Mouse (Mus musculus): ENCODE measurements around the gene Slit3.
A peak's percentile ranks its signal among the peaks of the same experiment; 100 is the strongest.

Slit3 gene

DNA sequence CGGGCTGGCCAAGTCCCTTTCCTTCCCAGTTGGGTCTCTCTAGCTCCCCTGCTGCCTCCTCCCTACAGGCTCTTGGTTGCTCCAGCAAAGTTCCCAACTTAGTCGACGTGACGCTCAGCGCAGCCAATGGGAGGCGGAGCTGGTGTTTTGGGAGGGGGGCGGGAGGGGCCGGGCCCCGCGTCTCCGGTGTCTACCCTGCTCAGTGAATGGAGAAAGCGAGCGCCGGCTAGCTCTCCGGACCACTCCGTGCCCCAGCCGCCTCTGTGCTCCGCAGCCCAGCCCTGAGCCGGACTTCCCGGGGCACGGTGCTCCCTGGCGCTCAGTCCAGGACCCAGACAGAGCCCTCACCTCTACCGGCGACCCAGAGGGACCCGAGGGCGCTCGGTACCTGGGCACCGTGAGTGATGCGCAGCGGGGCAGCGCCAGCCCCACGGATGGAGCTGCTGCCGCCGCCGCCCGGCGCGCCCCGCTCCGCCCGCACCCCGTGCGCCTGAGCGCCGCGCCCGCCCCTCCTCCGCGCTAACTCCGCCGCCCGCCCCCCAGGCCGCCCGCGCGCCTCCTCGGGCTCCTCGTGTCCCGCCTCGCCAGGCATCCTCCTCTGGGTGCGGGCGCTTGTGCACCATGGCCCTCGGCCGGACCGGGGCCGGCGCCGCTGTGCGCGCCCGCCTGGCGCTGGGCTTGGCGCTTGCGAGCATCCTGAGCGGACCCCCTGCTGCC is at the start of gene Slit3:
Gene Slit3 (plus strand): TSS at position 331 of the 717 bp plus-strand sequence.
- peak; percentile 91 for DNase-seq (ENCODE audit: low read depth, low spot score)

DNA sequence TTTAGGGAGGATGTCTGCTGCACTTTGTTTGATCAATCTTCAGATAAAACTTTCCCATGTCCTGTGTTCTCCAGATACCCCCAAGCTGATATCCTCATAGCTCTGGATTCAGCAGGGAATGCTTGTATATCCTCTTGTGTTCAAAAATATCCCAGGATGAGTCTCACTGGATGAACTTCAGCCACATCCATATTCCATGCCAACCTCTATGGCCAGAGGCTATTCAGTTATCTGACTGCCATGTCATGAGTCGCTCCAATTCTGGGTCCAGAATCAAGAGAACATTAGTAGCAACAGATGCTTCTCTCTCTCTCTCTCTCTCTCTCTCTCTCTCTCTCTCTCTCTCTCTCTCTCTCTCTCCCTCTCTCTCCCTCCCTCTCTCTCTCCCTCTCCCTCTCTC is 49.6 kb upstream of the Slit3 start:
- DNase-seq (ENCODE audit: low read depth, low spot score) = no peak

GRCm38 (mm10) chr11:35075411-35075810 is 45.6 kb upstream of the Slit3 start:
- no peak for DNase-seq (ENCODE audit: low read depth, low spot score)

DNA sequence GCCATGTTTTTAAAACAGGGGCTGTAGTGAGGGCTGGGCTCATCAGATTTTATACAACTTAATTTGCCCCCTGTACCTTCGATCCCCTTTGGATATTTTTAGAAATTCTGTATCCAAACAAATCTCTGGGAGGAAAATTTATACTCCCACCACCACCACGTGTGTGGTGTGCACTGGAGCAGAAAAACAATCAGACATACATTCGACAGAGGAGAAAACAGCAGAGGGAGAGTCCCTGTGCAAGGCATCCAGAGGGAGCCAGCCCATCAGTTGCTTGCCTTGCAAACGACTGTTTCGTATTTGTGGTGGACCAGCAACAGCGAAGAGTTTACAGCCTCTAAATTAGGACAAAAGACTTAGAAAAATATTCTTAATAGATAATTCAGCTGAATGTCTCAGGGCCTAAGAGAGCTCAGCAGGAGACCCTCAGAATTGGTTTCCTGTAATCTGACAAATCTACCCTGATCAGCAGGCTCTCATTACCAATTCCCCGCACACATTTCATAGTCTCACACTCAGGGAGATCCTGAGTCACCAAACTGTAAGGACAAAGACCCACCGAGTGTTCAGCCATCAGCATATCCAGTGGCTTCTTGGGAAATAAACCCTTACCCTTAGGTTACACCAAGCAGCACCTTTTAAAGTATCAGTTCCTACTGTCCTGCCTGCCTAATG is 40.4 kb upstream of the Slit3 start:
- peak; percentile 6 for DNase-seq (ENCODE audit: low read depth, low spot score)

DNA sequence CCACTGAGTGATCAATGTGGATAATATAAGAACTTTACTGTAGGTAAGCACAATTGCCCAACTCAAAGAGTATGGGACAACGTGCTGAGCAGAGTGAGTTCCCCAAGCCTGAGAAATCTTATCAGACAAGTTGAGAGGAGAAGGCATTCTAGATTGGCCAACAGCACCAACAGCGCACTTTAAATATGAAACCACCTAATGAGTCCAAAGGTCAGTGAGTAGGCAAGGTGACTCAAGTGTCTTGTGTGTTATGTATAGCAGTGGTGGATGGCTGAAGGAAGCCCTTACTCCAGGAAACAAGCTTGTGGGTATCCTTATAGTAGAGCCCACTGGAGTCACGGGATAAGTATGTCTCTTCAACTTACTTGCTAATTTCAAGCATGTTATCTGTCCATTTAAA is 38.7 kb upstream of the Slit3 start:
- DNase-seq (ENCODE audit: low read depth, low spot score) = no peak

DNA sequence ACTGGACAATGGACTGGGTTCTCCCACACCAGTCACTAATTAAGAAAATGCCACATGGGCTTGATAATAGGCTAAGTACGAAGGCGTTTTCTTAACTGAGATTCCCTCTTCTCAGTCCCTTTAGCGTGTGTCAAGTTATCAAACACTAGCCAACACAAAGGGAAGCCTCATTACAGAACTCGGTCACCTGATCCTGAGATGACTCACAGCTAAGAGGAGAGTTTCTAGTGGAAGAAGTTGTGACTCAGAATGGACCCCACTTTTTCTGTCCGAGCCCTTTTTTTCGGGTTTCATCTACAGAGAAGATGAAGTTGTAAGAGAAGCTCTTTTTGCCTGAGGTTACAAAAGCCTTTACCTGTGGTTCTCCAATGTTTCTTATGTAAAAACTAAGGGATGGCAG is 38.0 kb upstream of the Slit3 start:
- peak; percentile 17 for DNase-seq (ENCODE audit: low read depth, low spot score)

DNA sequence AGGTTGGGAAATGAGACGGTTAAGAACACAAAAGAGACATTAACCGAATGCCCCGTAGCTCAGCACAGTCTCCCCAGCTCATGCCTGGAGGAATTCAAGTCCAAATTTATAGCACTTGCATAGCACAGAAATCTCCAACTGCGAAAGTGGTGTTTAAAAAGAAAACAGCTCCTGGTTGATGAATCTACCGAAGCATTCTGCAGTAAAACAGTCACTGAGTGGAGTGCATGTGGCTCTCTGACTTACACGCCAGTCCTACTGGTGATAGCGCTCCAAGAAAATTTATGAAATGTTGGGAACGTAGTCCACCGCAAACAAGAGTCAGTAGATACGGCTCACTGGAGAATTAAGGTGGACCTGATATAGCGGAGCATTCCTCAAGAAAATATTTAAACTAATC is 35.7 kb upstream of the Slit3 start:
- DNase-seq (ENCODE audit: low read depth, low spot score) = peak; percentile 16

GRCm38 (mm10) chr11:35086029-35086428 is 35.0 kb upstream of the Slit3 start:
- no peak for DNase-seq (ENCODE audit: low read depth, low spot score)

DNA sequence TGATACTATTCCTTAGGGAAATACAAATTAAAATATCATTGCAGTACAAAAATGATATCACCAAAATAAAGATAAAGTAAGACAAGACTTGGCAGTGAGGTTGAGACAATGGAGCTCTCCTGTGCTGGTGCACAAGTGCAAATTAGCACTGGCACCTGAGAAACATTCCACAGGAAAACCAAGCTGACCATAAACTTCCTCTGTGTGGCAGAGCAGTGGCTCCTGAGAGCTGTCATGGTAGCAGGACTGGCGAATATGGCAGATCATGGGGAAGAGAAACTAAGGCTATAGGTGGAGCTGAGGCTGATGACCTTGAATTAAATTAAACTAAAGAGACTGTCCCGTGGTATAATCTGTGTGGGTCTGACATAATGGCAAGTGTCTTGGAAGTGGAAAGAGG is 33.6 kb upstream of the Slit3 start:
- DNase-seq (ENCODE audit: low read depth, low spot score) = no peak

- peak; percentile 62 for DNase-seq (ENCODE audit: low read depth, low spot score)
Observed at GRCm38 (mm10) chr11:35088136-35088535, 32.9 kb upstream of the Slit3 start.

GRCm38 (mm10) chr11:35090629-35091335 is 30.2 kb upstream of the Slit3 start:
- no peak for DNase-seq (ENCODE audit: low read depth, low spot score)

DNA sequence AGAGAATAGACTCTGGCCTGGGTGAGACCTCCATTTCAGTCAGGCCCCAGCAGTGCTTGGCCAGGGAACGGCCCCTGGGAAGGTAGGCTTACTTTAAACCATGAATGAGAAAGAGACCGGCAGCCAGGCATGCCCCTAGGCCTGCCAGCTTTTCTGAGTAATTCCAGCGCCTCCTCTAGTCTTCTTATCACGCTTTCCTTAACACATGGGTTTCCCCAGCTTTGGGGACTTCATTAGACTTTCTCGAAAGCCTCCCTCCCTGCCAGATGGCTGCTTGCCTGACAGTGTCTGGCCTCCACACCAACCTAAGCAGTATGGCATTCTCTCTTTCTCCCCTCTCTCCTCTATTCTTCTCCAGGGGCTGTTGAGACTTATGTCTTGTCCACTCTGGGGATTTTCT is 24.5 kb upstream of the Slit3 start:
- DNase-seq (ENCODE audit: low read depth, low spot score) = no peak

- no peak for DNase-seq (ENCODE audit: low read depth, low spot score)
Observed at GRCm38 (mm10) chr11:35109781-35110180, 11.2 kb upstream of the Slit3 start.

DNA sequence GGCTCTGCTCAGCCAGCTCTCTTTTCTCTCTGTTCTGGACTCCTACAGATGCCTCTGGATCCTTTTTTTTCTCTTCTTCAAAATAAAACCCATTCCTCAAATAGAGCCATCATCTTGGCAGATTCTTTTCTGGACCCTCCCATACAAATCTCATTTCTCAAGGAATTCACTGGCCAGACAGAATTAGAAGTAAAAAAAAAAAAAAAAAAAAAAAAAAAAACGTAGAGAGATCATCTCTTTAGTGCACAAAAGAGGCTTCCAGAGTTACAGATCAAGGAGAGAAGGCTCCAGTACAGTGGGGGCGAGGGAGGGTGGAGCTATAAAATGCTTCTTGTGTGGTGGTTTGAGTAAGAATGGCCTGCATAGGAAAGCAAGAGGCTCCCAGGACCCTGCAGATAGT is 10.2 kb upstream of the Slit3 start:
- no peak for DNase-seq (ENCODE audit: low read depth, low spot score)

DNA sequence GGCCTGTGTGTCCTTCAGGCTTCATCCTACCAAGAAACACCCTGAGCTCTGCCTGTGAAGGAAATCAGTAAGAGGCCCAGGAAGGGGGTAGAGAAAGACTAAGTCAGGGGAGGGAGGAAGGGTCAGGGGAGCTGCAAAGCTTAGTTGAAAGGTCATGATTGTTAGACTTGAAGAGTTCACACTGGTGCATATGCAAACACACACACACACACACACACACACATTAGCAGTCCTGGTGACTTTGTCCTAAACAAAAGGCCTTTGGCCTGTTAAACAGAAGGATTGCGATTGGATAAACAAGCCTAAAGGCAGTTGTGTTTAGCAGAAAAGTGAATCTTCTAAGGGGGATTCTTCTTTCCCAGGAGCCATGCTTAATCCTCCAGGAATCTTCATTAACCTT is 7.7 kb upstream of the Slit3 start:
- DNase-seq (ENCODE audit: low read depth, low spot score) = no peak

GRCm38 (mm10) chr11:35116436-35116835 is 4.6 kb upstream of the Slit3 start:
- no peak for DNase-seq (ENCODE audit: low read depth, low spot score)

DNA sequence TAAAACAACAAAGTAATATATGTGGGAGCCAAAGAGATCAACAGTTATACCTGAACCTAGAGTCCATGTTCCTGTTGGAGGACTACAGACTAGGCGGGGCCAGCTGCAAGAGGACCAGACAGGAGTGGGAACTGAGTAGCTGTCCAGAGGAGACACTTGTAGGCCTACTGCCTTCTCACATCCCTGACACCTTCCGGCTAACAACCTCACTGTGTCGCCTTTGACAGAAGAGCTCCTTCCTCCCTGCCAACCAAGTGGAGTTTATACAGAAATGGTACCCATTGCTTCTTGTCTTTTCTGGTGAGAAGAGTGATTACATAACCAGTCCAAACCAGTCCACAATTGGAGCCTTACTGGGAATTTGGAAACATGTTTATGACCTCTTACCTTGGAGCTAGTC is 3.2 kb upstream of the Slit3 start:
- no peak for DNase-seq (ENCODE audit: low read depth, low spot score)

DNA sequence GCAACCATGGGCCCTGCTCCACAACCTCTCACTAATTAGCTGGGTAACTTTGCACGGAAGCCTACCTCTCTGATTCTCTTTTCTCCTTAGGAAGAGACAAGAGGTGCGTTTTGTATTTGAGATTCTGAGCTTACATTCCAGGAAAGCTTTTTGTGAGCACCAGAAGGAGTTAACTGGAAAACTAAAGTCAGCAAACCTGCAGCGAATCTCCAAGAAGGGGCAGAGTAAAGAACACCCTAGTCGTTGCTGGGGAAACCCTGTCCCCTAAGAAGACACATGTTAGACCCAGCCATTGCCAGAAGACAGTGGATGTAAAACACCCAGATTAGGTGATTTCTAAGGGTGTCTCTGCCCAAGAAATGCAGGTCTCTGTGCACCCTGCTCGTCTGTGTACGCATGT is 2.3 kb upstream of the Slit3 start:
- no peak for DNase-seq (ENCODE audit: low read depth, low spot score)

DNA sequence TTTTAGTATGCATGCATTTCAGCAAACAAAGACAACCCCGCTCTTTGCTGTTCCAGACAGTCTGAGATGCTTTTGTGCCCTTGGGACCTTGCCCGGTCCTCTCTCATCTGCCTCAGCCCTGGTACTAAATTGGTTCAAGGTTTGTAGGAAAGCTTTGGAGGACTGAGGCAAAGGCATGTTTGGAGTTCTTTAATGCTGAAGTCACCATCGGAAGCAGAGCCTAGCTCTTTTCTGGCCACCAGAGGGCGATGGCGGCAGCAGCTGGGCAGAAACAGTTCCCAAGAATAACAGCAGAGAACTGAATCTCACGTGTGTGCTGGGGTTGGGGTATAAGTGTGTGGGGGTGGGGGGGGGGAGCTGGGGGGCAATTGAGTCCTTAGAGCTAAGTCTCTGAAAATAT is 1.7 kb upstream of the Slit3 start:
- DNase-seq (ENCODE audit: low read depth, low spot score) = peak; percentile 86

- no peak for DNase-seq (ENCODE audit: low read depth, low spot score)
Observed at GRCm38 (mm10) chr11:35120076-35120475, 948 bp upstream of the Slit3 start.

DNA sequence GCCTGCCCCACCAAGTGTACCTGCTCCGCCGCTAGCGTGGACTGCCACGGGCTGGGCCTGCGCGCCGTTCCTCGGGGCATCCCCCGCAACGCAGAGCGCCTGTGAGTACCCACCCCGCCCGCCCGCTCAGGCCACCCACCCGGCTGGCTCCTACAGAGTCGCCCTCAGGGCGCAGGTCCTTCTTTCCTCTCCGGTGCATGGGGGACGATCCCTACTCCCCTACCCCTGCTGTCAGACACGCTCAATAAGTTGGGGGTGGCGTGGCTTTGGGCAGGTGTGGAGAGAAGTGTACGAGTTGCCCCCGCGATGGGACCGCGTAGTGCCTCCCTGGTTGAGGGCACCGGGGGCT is 561 bp downstream of the Slit3 start:
- DNase-seq (ENCODE audit: low read depth, low spot score) = peak; percentile 45

DNA sequence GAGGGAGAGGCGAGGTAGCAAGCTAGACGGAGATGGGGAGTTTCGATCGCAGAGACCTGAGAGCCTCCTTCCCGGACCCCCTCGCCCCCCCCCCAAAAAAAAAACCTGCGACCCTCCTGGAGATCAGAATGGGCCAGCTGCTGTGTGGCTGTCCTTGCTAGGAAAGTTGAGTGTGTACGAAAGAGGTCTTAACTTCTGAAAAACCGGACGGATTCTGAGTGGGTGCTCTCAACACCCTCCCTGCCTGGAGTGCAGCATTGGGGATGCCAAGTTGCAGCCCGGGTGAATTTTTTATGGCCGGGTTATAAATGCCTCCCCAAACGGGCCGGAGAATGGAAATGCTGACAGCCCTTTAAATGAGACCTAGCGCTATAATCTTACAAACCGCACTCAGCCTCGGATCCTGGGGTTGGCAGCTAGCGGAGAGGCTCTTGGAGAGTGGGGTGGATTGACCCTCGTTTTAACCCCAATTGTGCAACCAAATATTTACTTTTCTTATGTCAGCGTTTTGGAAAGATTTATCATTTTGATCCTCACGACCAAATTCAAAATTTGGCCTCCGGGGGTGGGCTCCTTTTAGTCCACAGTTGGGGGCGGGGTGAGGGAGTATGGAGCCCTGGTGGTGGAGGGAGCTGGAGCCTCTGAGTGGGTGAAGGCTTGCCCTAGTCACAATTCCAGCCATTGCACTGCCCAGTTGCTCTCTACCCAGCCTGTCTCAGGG is 1.2 kb downstream of the Slit3 start:
- peak; percentile 45 for DNase-seq (ENCODE audit: low read depth, low spot score)
